Mouse (Mus musculus) granulocyte monocyte progenitor cell, adult 5-6 weeks (primary cell): ENCODE data around the gene Tubgcp4. TPM values are rescaled to one million over a fixed set of nuclear protein-coding genes. Genes with fewer than 3 reads are reported as not detected.

Experiments
- ATAC-seq: replicated peaks from 2 replicates; pipeline ENCODE4 v1.8.0; 2016; ENCODE audit warnings: mild to moderate bottlenecking, moderate TSS enrichment, inconsistent platforms; ENCODE audit not compliant: poor library complexity, severe bottlenecking
- total RNA-seq, 2 experiments: library from RNA; stranded (forward) in 1 of 2; stranded (reverse) in 1 of 2; fragments of 200-712, 200-1000 nt in 1 of 2; fragments of >200 nt in 1 of 2; fragmentation: Nextera tagmentation in 1 of 2; gene quantifications; 2 replicates each; pipeline ENCODE4 v1.2.3; 2014 to 2017

The Tubgcp4 gene
- total RNA-seq, 2 experiments from 2014 or later, result 27.0 to 60.8 TPM

GRCm38 (mm10) chr2:121188530-121188929 lies 18.1 kb downstream of the Tubgcp4 start:
- ATAC-seq, result no peak

- ATAC-seq, result no peak
These were observed 25.0 kb downstream of the Tubgcp4 start for GRCm38 (mm10) chr2:121195466-121195865.

GRCm38 (mm10) chr2:121204276-121204675 lies 33.8 kb downstream of the Tubgcp4 start:
- no peak for ATAC-seq

- no peak for ATAC-seq
These were observed 36.1 kb downstream of the Tubgcp4 start for GRCm38 (mm10) chr2:121206541-121206940.

GRCm38 (mm10) chr2:121214491-121214890 lies 44.0 kb downstream of the Tubgcp4 start:
- no peak for ATAC-seq

GRCm38 (mm10) chr2:121219177-121219576 lies 48.7 kb downstream of the Tubgcp4 start:
- ATAC-seq, result no peak

DNA sequence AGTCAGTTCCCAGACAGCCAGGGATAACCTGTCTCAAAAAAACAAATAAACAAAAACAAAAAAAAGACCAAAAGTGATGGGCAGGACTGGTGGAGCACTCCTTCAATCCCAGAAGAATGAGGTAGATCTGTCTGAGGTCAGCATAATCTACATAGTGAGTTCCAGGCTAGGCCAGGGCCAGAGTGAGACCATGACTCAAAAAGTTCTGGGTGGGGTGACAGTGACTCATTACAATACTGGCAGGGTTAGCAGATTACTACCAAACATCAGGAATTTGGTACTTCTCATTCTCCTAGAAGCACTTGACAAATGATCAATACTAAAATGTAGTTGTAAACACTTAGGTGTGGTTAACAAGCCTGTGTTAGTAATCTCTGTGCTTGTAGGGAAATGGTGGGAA lies 49.5 kb downstream of the Tubgcp4 start:
- ATAC-seq, result no peak

GRCm38 (mm10) chr2:121223010-121223409 lies 52.6 kb downstream of the Tubgcp4 start:
- no peak for ATAC-seq

GRCm38 (mm10) chr2:121228135-121228534 lies 57.7 kb downstream of the Tubgcp4 start:
- no peak for ATAC-seq

GRCm38 (mm10) chr2:121235460-121236072 lies 65.1 kb downstream of the Tubgcp4 start:
- no peak for ATAC-seq

DNA sequence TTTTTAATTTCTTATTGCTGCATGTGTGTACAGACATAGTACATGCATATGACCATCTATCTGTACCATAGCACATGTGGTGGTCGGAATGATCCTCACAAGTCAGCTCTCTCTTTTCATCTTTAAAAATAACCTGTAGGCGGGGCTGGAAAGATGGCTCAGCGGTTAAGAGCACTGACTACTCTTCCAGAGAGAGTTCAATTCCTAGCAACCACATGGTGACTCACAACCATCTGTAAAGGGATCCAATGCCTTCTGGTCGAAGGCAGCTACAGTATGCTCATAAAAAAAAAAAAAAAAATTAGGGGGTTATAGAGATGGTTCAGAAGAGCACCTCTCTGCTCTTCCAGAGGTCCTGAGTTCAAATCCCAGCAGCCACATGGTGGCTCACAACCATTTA lies 69.0 kb downstream of the Tubgcp4 start:
- no peak for ATAC-seq

DNA sequence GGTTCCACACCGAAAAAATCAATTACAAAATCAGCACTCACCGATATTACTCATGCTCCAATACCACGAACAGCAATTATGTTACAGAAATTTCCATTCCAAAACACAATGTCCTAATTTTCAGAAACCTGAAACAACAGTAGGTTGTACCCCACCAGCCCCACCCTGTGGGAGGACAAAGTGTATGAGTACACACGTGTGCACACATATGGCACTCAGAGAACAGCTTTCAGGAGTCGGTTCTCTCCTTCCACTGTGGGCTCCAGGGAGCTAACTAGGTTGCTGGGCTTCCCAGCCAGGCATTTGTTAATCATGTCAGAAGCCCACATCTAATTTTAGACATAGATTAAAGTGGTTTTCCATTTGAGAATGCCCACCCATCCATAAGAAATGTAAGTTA lies 73.6 kb downstream of the Tubgcp4 start:
- ATAC-seq, result no peak

Other genes starting within 250 kb of the Tubgcp4 start
- 26.0 and 29.1 TPM in 2 replicates for gene Ubr1, start 199.9 kb upstream of the Tubgcp4 start, total RNA-seq (2014; fragmentation: Nextera tagmentation)
- 26.0 and 33.2 TPM in 2 replicates for gene Ubr1, start 199.9 kb upstream of the Tubgcp4 start, total RNA-seq (2017)
- gene Tmem62, start 193.6 kb upstream of the Tubgcp4 start, total RNA-seq (2014; fragmentation: Nextera tagmentation), result 5.1 and 6.5 TPM in 2 replicates
- gene Tmem62, start 193.6 kb upstream of the Tubgcp4 start, total RNA-seq (2017), result 11.0 and 18.7 TPM in 2 replicates
- 27.0 and 35.7 TPM in 2 replicates for gene Ccndbp1, start 162.3 kb upstream of the Tubgcp4 start, total RNA-seq (2014; fragmentation: Nextera tagmentation)
- 30.5 and 40.2 TPM in 2 replicates for gene Ccndbp1, start 162.3 kb upstream of the Tubgcp4 start, total RNA-seq (2017)
- gene Epb42, start 133.6 kb upstream of the Tubgcp4 start, total RNA-seq (2014; fragmentation: Nextera tagmentation), result not detected in 2 replicates
- not detected in 2 replicates for gene Epb42, start 133.6 kb upstream of the Tubgcp4 start, total RNA-seq (2017)
- not detected in 2 replicates for gene Tgm5, start 84.8 kb upstream of the Tubgcp4 start, total RNA-seq (2014; fragmentation: Nextera tagmentation)
- gene Tgm5, start 84.8 kb upstream of the Tubgcp4 start, total RNA-seq (2017), result not detected in 2 replicates
- not detected in 2 replicates for gene Tgm7, start 60.9 kb upstream of the Tubgcp4 start, total RNA-seq (2014; fragmentation: Nextera tagmentation)
- not detected in 2 replicates for gene Tgm7, start 60.9 kb upstream of the Tubgcp4 start, total RNA-seq (2017)
- gene Adal, start 30.2 kb upstream of the Tubgcp4 start, total RNA-seq (2014; fragmentation: Nextera tagmentation), result 10.4 and 17.9 TPM in 2 replicates
- 9.0 and 9.2 TPM in 2 replicates for gene Adal, start 30.2 kb upstream of the Tubgcp4 start, total RNA-seq (2017)
- gene Lcmt2, start 30.0 kb upstream of the Tubgcp4 start, total RNA-seq (2014; fragmentation: Nextera tagmentation), result 6.6 and 9.7 TPM in 2 replicates
- 6.6 and 7.3 TPM in 2 replicates for gene Lcmt2, start 30.0 kb upstream of the Tubgcp4 start, total RNA-seq (2017)
- 14.1 and 21.9 TPM in 2 replicates for gene Zscan29, start 471 bp downstream of the Tubgcp4 start, total RNA-seq (2014; fragmentation: Nextera tagmentation)
- 23.0 and 23.8 TPM in 2 replicates for gene Zscan29, start 471 bp downstream of the Tubgcp4 start, total RNA-seq (2017)
- 30.9 and 43.3 TPM in 2 replicates for gene Trp53bp1, start 100.8 kb downstream of the Tubgcp4 start, total RNA-seq (2014; fragmentation: Nextera tagmentation)
- 33.3 and 43.6 TPM in 2 replicates for gene Trp53bp1, start 100.8 kb downstream of the Tubgcp4 start, total RNA-seq (2017)
- gene Map1a, start 118.9 kb downstream of the Tubgcp4 start, total RNA-seq (2014; fragmentation: Nextera tagmentation), result not detected in 2 replicates
- 0.04 TPM in 1 of 2 replicates, not detected in the other for gene Map1a, start 118.9 kb downstream of the Tubgcp4 start, total RNA-seq (2017)
- gene Ppip5k1, start 184.7 kb downstream of the Tubgcp4 start, total RNA-seq (2014; fragmentation: Nextera tagmentation), result 11.0 and 15.1 TPM in 2 replicates
- gene Ppip5k1, start 184.7 kb downstream of the Tubgcp4 start, total RNA-seq (2017), result 8.4 and 10.3 TPM in 2 replicates
- not detected in 2 replicates for gene Ckmt1, start 187.1 kb downstream of the Tubgcp4 start, total RNA-seq (2014; fragmentation: Nextera tagmentation)
- not detected in 2 replicates for gene Ckmt1, start 187.1 kb downstream of the Tubgcp4 start, total RNA-seq (2017)
- not detected in 2 replicates for gene Strc, start 216.5 kb downstream of the Tubgcp4 start, total RNA-seq (2014; fragmentation: Nextera tagmentation)
- gene Strc, start 216.5 kb downstream of the Tubgcp4 start, total RNA-seq (2017), result not detected in 2 replicates
- gene Pdia3, start 243.1 kb downstream of the Tubgcp4 start, total RNA-seq (2014; fragmentation: Nextera tagmentation), result 315 and 355 TPM in 2 replicates
- gene Pdia3, start 243.1 kb downstream of the Tubgcp4 start, total RNA-seq (2017), result 423 and 509 TPM in 2 replicates
- gene Catsper2, start 243.1 kb downstream of the Tubgcp4 start, total RNA-seq (2014; fragmentation: Nextera tagmentation), result 1.3 TPM in 2 replicates
- 1.8 and 1.9 TPM in 2 replicates for gene Catsper2, start 243.1 kb downstream of the Tubgcp4 start, total RNA-seq (2017)